Mouse (Mus musculus) v-Abl transformed pro-B cells (cell line): ENCODE results near the gene Calhm3.

ENCODE experiments used
- in situ Hi-C, 2 experiments: fragments of 400-800 bp; cut with MboI; formaldehyde crosslinking; loops; one replicate each; pipeline ENCODE4 v1.15.1; 2025; ENCODE audit not compliant: unreplicated experiment in 2 of 2

Calhm3 gene

DNA sequence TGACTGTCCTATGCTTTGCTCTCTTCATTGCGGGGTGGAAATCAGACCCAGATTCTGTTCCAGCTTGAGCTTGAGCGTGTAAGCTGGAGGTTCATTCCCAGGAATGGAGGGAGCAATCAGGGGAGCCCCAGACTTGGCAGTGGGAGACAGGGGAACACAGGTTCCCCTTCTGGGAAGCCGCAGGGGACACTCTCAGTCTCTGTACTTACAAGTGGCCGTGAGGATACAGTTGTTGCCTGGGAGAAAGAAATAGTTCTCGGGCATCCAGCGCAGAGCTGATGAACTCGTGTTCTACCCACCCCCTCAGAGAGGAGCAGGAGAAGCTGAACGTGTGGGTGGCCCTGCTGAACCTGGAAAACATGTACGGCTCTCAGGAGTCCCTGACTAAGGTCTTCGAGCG lies 28.7 kb downstream of the Calhm3 start:
- in situ Hi-C loops, result no loop called here

DNA sequence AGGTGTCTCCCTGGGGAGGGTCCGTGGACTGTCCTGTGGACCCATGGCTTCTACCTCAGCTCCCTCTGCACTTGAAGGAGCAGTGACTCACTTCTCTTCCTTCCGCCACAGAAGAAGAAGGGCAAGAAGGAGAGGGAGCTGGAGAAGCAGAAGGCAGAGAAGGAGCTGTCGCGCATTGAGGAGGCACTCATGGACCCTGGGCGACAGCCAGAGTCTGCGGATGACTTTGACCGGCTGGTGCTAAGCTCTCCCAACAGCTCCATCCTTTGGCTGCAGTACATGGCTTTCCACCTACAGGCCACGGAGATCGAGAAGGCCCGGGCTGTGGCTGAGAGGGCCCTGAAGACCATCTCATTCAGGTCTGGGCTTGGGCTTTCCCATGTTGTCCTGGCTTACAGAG lies 29.4 kb downstream of the Calhm3 start:
- in situ Hi-C loops, result no loop called here

DNA sequence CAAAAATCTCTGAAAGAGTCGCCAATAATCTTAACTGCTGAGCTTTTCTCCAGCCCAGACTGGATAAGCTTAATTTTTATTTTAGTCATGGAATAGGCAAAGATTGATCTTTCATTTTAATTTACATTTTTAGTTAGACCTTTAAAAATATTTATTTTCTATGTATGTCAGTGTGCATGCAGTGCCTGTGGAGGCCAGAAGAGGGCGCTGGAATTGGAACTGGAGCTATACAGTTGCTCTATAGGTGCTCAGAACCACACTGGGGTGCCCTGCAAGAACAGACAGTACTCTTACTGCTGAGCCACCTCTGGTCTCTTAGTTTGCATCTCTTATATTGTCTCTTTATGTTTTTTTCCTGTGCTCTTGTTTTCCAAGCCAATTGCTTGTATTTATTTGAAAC lies 34.8 kb downstream of the Calhm3 start:
- in situ Hi-C loops, result loop anchor here (5.0 kb wide), 1 partner anchor 44 kb away; no protein-coding TSS in a partner anchor

DNA sequence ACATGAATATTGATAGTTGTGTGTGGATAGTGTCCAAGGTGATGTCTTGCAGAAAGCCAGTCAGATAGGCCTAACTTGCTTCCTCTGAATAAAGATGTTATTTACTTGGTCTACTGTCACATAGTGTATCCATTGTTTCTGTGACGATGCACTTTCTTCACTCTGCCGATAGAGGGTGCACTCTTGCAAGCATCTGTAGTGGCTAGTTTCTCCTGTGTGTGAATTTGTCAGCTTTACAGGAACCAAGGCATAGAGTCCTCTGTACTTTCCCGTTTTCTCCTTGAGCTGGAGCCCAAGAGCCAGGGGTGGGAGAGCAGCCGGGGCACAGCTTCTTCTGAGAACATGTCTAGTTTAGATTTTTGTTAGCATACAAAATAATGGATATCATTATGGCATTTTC lies 36.5 kb downstream of the Calhm3 start:
- in situ Hi-C loops, result loop anchor here (5.0 kb wide), 1 partner anchor 46 kb away; no protein-coding TSS in a partner anchor

DNA sequence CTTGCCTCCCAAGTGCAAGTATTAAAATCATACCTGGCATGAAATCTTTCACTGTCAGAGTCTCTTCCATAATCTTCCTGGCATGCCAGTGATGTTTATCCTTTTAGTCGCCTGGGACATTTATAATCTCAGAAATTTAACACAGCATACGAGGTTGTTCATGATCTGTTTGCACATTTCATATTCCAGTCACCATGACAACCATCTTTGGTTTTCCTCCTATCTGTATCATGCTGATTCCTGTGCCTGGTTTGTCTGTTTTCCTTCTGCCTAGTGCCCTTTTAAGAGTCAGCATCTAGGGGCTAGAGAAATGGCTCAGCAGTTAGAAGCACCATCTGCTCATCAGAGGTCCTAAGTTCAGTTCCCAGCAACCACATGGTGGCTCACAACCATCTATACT lies 38.9 kb downstream of the Calhm3 start:
- in situ Hi-C loops, result no loop called here

DNA sequence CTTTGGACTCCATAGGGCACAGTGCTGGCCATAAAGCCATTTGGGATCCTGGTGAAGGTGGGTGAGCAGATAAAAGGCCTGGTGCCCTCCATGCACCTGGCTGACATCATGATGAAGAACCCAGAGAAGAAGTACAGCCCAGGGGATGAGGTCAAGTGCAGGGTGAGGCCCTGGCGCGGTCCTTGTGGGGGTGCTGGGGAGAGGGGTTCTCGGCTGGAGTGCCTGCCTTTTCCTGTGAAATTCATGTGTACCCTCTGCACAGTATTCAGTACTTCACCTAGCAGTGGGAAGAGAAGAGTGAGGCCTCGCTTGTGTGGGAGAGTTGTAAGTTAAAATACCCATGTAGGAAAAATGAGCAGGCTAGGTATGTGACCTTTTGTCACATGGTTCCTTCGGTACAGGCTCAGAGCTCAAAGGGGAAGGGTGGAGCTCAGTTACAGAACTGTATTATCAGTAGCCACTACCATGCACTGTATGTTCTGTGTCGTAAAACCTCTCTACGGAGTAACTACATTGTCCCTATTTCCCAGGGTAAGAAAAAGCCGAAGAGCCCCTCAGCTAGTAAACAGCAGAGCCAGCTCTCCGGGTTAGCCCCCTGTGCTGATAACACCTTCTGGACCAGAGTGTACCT lies 52.8 kb downstream of the Calhm3 start:
- in situ Hi-C loops, result no loop called here
